Mouse (Mus musculus) midbrain, embryonic 14.5 days (tissue): Measurements from ENCODE around the gene Apba1. TPM values are rescaled to one million over a fixed set of nuclear protein-coding genes. Genes with fewer than 3 reads are reported as not detected.
A peak's percentile ranks its signal among the peaks of the same experiment; 100 is the strongest.

Experiments
- ATAC-seq: fragments of 200-750 bp; cut with Nextera tagmentation; 2 replicates; pipeline ENCODE4 v1.8.0; 2017; ENCODE audit warnings: moderate number of reproducible peaks, moderate library complexity; ENCODE audit not compliant: low FRiP score, low TSS enrichment
- DNase-seq: peaks from one replicate; pipeline ENCODE4 v3.0.0-alpha.2; 2015
- H3K27ac ChIP-seq: fragments of 300-500 bp; sonication (generic); replicated peaks from 2 replicates; pipeline ENCODE4 v1.5.1; 2014; ENCODE audit warnings: mild to moderate bottlenecking, low read depth, low read length, moderate library complexity
- H3K27me3 ChIP-seq: fragments of 300-500 bp; sonication (generic); 2 replicates; pipeline ENCODE4 v1.6.1; 2014; ENCODE audit warnings: low read length, control low read depth, mixed read lengths; ENCODE audit not compliant: control insufficient read depth, insufficient read depth
- H3K36me3 ChIP-seq: fragments of 300-500 bp; sonication (generic); 2 replicates; pipeline ENCODE4 v1.6.1; 2014; ENCODE audit warnings: low read length, control low read depth; ENCODE audit not compliant: control insufficient read depth, insufficient read depth
- H3K4me1 ChIP-seq: fragments of 300-500 bp; sonication (generic); 2 replicates; pipeline ENCODE4 v1.6.1; 2014; ENCODE audit warnings: mild to moderate bottlenecking, antibody characterized with exemption, low read length, control low read depth; ENCODE audit not compliant: control insufficient read depth, insufficient read depth
- H3K4me2 ChIP-seq: fragments of 300-500 bp; sonication (generic); 2 replicates; pipeline ENCODE4 v1.6.1; 2014; ENCODE audit warnings: mild to moderate bottlenecking, low read length, moderate library complexity
- H3K4me3 ChIP-seq: fragments of 300-500 bp; sonication (generic); replicated peaks from 2 replicates; pipeline ENCODE4 v1.5.1; 2014; ENCODE audit warnings: low read depth, low read length
- H3K9ac ChIP-seq: fragments of 300-500 bp; sonication (generic); replicated peaks from 2 replicates; pipeline ENCODE4 v1.6.1; 2014; ENCODE audit warnings: mild to moderate bottlenecking, low read length, moderate library complexity
- H3K9me3 ChIP-seq: fragments of 300-500 bp; sonication (generic); 2 replicates; pipeline ENCODE4 v1.6.1; 2016; ENCODE audit warnings: low read length, control low read depth, mixed read lengths; ENCODE audit not compliant: control insufficient read depth
- WGBS: fragments of 180-500 bp; shearing (Covaris S2); extraction: QIAGEN DNeasy Blood & Tissue Kit; methylation state at CpG from one replicate; pipeline ENCODE4 v1.1.7; 2014; 5-methylcytosine and 5-hydroxymethylcytosine counted together
- polyA plus RNA-seq: library from polyadenylated mRNA; unstranded; fragments of >200 nt; fragmentation: Nextera tagmentation; extraction: Ambion mirVana; gene quantifications from 2 replicates; pipeline ENCODE4 v1.2.1, GENCODE M21; 2014

Gene Apba1
- polyA plus RNA-seq, 1 experiment from 2014 or later, result 10.9 TPM

- Histone ChIP-seq H3K4me2 (peak overlapping the region; percentile 54), H3K27me3 (peaks cover 30% of the 10 kb centered on the region), H3K9ac (peak overlapping the region; percentile 26; the same call in 1 of the 2 replicates), H3K4me3 (peak overlapping the region; percentile 34), H3K9me3 (no peaks in the 10 kb centered on the region), H3K4me1 (0 out of 2 replicates have a peak, but pooled peaks cover 6% of the 10 kb centered on the region), H3K36me3 (peaks cover 13% of the 10 kb centered on the region), H3K27ac (no peak overlapping the region)
- ATAC-seq (peak; percentile 84), DNase-seq (peak; percentile 80)
- 20% methylated on average over 110 of the region's 110 CpGs for WGBS
These were observed 134.6 kb downstream of the Apba1 start for GRCm38 (mm10) chr19:23893093-23893889.

DNA sequence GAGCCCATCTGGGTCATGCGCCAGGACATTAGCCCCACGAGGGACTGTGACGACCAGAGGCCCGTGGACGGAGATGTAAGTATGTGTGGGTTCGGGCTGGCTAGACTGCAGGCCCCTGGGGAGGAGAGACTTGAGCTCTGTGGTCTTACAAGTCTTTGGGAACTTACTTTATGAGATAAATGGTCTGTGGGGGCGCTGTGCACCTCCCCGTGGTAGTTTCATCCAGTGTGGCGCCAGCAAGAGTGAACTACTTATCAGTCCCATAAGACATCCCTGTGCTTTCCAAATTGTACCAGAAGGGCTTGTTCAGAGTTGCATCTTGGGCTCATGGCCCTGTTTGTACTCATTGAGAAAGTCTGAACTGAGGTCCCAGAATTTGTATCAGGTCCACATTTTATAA, 135.3 kb downstream of the Apba1 start:
- H3K9me3 ChIP-seq, result no peaks in the 10 kb centered on the region
- H3K4me1 ChIP-seq, result peaks cover 12% of the 10 kb centered on the region
- peaks cover 30% of the 10 kb centered on the region for H3K27me3 ChIP-seq
- 76% methylated on average over 9 of the region's 9 CpGs for WGBS
- H3K36me3 ChIP-seq, result peaks cover 13% of the 10 kb centered on the region
- no peak overlapping the region for H3K4me2 ChIP-seq
- no peak overlapping the region for H3K4me3 ChIP-seq
- H3K27ac ChIP-seq, result no peak overlapping the region
- no peak overlapping the region for H3K9ac ChIP-seq
- DNase-seq (no peak), ATAC-seq (no peak)

GRCm38 (mm10) chr19:23894822-23895221, 136.1 kb downstream of the Apba1 start:
- Histone ChIP-seq H3K36me3 (peaks cover 13% of the 10 kb centered on the region), H3K4me3 (no peak overlapping the region), H3K9ac (no peak overlapping the region), H3K4me2 (no peak overlapping the region), H3K4me1 (peaks cover 13% of the 10 kb centered on the region), H3K9me3 (no peaks in the 10 kb centered on the region), H3K27ac (no peak overlapping the region), H3K27me3 (peaks cover 30% of the 10 kb centered on the region)
- WGBS, result 68% methylated on average over 3 of the region's 3 CpGs
- no peak for DNase-seq
- ATAC-seq, result no peak

DNA sequence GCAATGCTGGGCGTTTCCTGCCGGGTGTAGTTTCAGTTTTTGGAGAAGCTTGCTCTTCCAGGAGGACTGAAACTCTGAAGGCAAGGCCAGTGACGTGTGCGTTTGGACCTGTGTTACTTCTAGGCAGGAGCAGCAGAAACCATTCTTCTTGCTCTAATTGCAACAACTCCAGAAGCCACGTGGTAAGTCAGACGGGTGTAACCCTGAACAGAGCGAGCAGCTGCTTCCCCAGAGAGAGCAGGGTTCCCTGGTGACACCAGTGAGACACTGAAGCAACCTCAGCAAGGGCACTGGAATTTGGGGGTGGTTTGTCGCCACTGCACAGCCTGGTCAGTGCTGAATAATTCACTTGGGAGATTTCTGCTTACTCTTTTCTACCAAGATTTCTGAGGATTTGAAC, 138.2 kb downstream of the Apba1 start:
- H3K27me3 ChIP-seq, result peaks cover 23% of the 10 kb centered on the region
- 75% methylated on average over 8 of the region's 8 CpGs for WGBS

GRCm38 (mm10) chr19:23898501-23898900, 139.8 kb downstream of the Apba1 start:
- Histone ChIP-seq H3K9me3 (no peaks in the 10 kb centered on the region), H3K4me2 (no peak overlapping the region), H3K4me1 (peaks cover 8% of the 10 kb centered on the region), H3K36me3 (peaks cover 11% of the 10 kb centered on the region), H3K4me3 (no peak overlapping the region), H3K27me3 (peaks cover 9% of the 10 kb centered on the region), H3K9ac (no peak overlapping the region), H3K27ac (no peak overlapping the region)
- ATAC-seq (no peak), DNase-seq (peak; percentile 67)
- WGBS, result 28% methylated on average over 11 of the region's 11 CpGs

More for the DNA sequence above, 138.2 kb downstream of the Apba1 start:
- H3K4me1 ChIP-seq, result peaks cover 13% of the 10 kb centered on the region
- H3K9me3 ChIP-seq, result no peaks in the 10 kb centered on the region
- peaks cover 13% of the 10 kb centered on the region for H3K36me3 ChIP-seq
- H3K4me3 ChIP-seq, result no peak overlapping the region
- H3K27ac ChIP-seq, result no peak overlapping the region
- ATAC-seq (no peak), DNase-seq (no peak)
- H3K4me2 ChIP-seq, result no peak overlapping the region
- H3K9ac ChIP-seq, result no peak overlapping the region

DNA sequence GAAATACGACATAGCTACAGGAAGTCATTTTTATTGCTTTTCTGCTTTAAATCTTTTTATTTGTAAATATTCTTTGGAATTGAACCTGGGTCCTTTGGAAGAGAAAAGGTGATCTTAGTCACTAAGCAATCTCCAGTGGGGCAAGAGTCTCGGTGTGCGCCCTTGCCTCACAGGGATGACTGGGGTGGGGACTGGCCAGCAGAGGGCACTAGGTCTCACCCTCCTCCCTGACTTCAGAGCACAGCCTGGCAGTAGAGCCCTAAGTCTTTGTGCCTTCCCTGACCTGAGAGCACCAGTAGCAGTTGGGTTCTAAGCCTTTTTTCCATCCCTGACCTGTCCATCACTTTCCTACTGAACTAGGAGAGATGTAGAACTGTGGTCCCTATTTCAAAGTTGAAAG, 142.5 kb downstream of the Apba1 start:
- Histone ChIP-seq H3K27me3 (0 out of 2 replicates have a peak, but pooled peaks cover 2% of the 10 kb centered on the region), H3K27ac (no peak overlapping the region), H3K36me3 (no peaks in the 10 kb centered on the region), H3K4me3 (no peak overlapping the region), H3K9me3 (no peaks in the 10 kb centered on the region), H3K4me1 (peaks cover 8% of the 10 kb centered on the region), H3K4me2 (no peak overlapping the region), H3K9ac (no peak overlapping the region)
- DNase-seq, result no peak
- no peak for ATAC-seq
- 72% methylated on average over 3 of the region's 3 CpGs for WGBS

DNA sequence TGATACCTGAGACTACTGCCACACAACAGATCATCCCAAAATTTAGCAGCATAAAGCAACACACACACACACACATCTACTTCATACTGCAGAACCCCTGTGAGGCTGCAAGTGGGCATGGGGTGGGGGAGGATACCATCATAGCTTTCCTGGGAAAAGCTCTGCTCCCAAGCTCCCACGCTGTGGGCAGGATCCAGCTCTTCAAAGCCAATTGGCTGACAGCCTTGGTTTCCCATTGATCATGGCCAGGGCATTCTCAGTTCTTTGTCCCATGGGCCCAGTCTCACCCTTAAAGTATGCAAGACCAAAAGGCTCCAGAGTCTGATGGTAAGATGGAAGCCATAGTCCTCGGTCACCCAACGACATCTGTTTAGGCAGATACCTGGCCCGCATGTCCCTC, 143.1 kb downstream of the Apba1 start:
- H3K27me3 ChIP-seq, result 0 out of 2 replicates have a peak, but pooled peaks cover 2% of the 10 kb centered on the region
- H3K36me3 ChIP-seq, result no peaks in the 10 kb centered on the region
- no peaks in the 10 kb centered on the region for H3K9me3 ChIP-seq
- 98% methylated on average over 4 of the region's 4 CpGs for WGBS
- DNase-seq (no peak), ATAC-seq (no peak)
- H3K4me3 ChIP-seq, result no peak overlapping the region
- H3K9ac ChIP-seq, result no peak overlapping the region
- H3K27ac ChIP-seq, result no peak overlapping the region
- H3K4me2 ChIP-seq, result no peak overlapping the region
- H3K4me1 ChIP-seq, result peaks cover 11% of the 10 kb centered on the region

DNA sequence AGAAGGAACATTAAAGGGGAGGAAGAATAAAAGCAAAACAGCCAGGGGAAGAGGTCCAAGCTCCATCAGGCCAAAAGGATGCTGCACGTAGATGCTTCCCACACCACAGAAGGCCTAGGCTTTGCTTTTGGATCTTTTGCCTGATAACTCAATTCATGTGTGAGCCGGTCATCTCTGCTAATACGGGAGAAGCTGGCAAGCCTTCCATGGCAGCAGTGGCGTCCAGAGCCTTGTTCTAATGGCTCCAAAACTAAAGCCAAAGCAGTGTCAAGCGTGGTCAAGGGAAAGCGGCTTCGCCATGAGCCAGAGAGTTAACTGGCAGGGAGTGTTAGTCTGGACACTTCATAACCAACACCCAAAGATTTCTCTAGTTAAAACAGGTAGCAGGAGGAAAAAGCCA, 144.4 kb downstream of the Apba1 start:
- 88% methylated on average over 7 of the region's 7 CpGs for WGBS
- Histone ChIP-seq H3K27me3 (no peaks in the 10 kb centered on the region), H3K4me2 (no peak overlapping the region), H3K27ac (no peak overlapping the region), H3K4me1 (peaks cover 11% of the 10 kb centered on the region), H3K4me3 (no peak overlapping the region), H3K9ac (no peak overlapping the region), H3K36me3 (no peaks in the 10 kb centered on the region), H3K9me3 (no peaks in the 10 kb centered on the region)
- ATAC-seq (no peak), DNase-seq (no peak)

- Histone ChIP-seq H3K9me3 (no peaks in the 10 kb centered on the region), H3K4me1 (0 out of 2 replicates have a peak, but pooled peaks cover 3% of the 10 kb centered on the region), H3K36me3 (no peaks in the 10 kb centered on the region), H3K4me2 (no peak overlapping the region), H3K9ac (no peak overlapping the region), H3K27ac (no peak overlapping the region), H3K27me3 (no peaks in the 10 kb centered on the region), H3K4me3 (no peak overlapping the region)
- WGBS, result 76% methylated on average over 4 of the region's 4 CpGs
- DNase-seq (no peak), ATAC-seq (no peak)
These were observed 146.2 kb downstream of the Apba1 start for GRCm38 (mm10) chr19:23904922-23905321.
